Mouse (Mus musculus): ENCODE data around the gene Epgn. TPM values are rescaled to one million over a fixed set of nuclear protein-coding genes. Genes with fewer than 3 reads are reported as not detected.

Epgn gene
- polyA plus RNA-seq (2014; fragmentation: Nextera tagmentation; extraction: Ambion mirVana): 0.16 and 0.25 TPM in 2 replicates

DNA sequence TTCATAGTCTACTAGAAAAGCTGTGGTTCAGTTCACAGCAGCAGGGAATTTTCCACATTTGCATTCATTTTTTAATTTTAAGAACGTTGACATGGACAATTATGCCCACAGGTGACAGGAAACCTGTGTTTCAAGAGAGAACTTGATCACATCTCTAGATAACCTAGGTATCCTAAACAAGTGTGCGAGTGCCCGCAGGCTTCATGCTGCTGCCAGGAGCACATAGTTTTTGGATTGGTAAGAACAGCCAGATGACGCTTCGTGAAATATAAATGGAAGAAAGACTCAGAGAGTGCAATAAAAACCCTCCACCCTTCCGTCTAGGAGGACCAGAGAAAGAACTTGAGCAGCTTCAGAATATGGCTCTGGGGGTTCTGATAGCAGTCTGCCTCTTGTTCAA lies at the start of gene Epgn:
Gene Epgn (plus strand): TSS at position 301 of the 400 bp plus-strand sequence.
- Histone ChIP-seq H3K4me3 (ENCODE audit: low read depth, low read length) (no peak within 1 kb of the TSS), H3K27me3 (replicated peaks; ENCODE audit: control insufficient read depth, insufficient read depth, low read length) (no peaks in the 10 kb centered on the region), H3K27ac (ENCODE audit: low read depth, low read length) (no peak within 1 kb of the TSS), H3K9ac (ENCODE audit: low read length) (no peak within 1 kb of the TSS), H3K4me2 (ENCODE audit: low read length) (no peak within 1 kb of the TSS), H3K4me1 (ENCODE audit: control insufficient read depth, insufficient read depth, low read length) (no peaks in the 10 kb centered on the region), H3K36me3 (ENCODE audit: control insufficient read depth, insufficient read depth, low read length) (no peaks in the 10 kb centered on the region), H3K9me3 (replicated peaks; ENCODE audit: control insufficient read depth, low read length) (no peaks in the 10 kb centered on the region)
- 88% methylated on average over 6 of the region's 6 CpGs for WGBS
- ATAC-seq: no peak
- no peak for DNase-seq (ENCODE audit: low spot score)

DNA sequence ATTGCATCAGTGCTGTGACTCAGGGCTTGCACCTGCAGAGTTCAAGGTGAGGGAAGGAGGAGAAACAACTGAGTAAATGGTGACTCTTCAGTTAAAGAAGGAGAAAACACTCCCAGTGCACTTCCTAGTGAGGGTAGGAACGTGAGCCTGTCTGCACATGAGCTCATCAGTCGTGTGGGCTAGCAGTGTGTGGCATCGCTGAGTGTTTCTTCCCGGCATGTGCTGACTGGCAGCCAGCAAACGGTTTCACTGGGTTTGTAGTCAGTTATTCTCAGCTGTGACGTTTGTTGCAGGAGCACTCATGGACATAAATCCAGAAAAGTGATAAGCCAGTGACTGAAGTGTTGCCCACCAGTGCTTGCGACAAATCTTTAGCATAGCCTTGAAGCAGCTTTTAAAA lies 47.0 kb upstream of the Epgn start:
- no peak overlapping the region for H3K4me3 ChIP-seq (ENCODE audit: low read depth, low read length)
- H3K4me2 ChIP-seq (ENCODE audit: low read length): no peak overlapping the region
- H3K27ac ChIP-seq (ENCODE audit: low read depth, low read length): no peak overlapping the region
- H3K9me3 ChIP-seq (replicated peaks; ENCODE audit: control insufficient read depth, low read length): no peaks in the 10 kb centered on the region
- WGBS: 88% methylated on average over 7 of the region's 7 CpGs
- no peak overlapping the region for H3K9ac ChIP-seq (ENCODE audit: low read length)
- ATAC-seq: no peak
- no peaks in the 10 kb centered on the region for H3K27me3 ChIP-seq (replicated peaks; ENCODE audit: control insufficient read depth, insufficient read depth, low read length)
- no peaks in the 10 kb centered on the region for H3K4me1 ChIP-seq (ENCODE audit: control insufficient read depth, insufficient read depth, low read length)
- H3K36me3 ChIP-seq (ENCODE audit: control insufficient read depth, insufficient read depth, low read length): no peaks in the 10 kb centered on the region
- no peak for DNase-seq (ENCODE audit: low spot score)

DNA sequence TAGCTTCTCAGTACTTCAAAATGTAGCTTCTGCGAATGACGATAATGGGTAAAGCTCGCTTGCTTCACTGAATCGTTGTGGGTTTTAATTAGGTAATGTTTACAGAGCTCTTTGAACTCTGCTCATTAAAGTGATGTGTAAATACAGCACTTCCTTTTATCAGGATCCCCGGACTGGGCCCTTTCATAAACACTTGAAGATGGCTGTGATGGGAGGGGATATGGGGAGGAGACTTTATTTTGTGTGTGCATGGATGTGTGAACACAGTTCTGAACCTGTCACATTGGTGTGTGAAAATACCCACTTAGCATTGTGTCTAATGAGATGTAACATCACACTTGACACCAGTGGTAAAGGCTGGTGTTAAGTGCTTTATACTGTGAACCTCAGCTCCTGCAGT lies 39.7 kb upstream of the Epgn start:
- Histone ChIP-seq H3K4me3 (ENCODE audit: low read depth, low read length) (no peak overlapping the region), H3K27ac (ENCODE audit: low read depth, low read length) (no peak overlapping the region), H3K9ac (ENCODE audit: low read length) (no peak overlapping the region), H3K4me2 (ENCODE audit: low read length) (no peak overlapping the region), H3K9me3 (replicated peaks; ENCODE audit: control insufficient read depth, low read length) (no peaks in the 10 kb centered on the region), H3K27me3 (replicated peaks; ENCODE audit: control insufficient read depth, insufficient read depth, low read length) (no peaks in the 10 kb centered on the region), H3K36me3 (ENCODE audit: control insufficient read depth, insufficient read depth, low read length) (no peaks in the 10 kb centered on the region), H3K4me1 (ENCODE audit: control insufficient read depth, insufficient read depth, low read length) (peaks cover 3% of the 10 kb centered on the region)
- peak; percentile 86 for DNase-seq (ENCODE audit: low spot score)
- peak; percentile 97 for ATAC-seq
- 12% methylated on average over 5 of the region's 5 CpGs for WGBS

DNA sequence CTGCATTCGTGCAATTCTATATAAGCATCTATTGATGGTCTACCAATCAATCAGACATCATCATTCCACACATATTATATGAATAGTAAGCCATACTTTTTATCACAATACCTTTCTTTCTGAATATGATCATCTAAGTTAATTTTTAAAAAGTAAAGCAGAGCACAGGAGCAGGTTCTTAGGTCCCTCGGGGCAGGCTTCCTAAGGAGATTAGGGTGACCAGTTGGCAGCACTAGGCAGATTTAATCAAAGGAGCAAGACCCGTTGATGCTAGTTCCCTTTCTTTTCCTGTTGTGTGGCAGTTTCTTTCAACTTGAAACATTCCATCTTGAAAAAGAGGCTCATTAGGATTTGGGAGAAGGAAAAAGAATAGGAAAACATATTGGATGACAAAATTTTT lies 39.1 kb upstream of the Epgn start:
- 13% methylated on average over 3 of the region's 3 CpGs for WGBS
- peak; percentile 35 for DNase-seq (ENCODE audit: low spot score)

DNA sequence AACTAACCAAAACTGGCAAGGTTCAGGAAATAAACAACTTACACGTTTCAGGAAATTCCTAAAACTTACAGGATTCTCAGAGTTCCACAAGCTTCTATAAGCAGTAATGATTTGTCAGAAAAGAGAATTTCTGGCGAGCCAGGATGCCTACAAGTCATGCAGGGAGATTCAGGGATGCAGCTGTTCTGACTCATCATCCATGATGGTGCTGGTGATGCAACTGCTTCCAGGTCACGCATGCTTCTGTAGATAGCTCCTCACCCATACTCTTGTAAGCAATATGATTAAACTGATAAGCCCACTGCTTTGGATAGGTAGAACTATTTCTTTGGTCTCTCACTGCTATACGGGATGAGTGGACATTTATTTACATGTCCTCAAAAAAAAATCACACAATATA lies 38.7 kb upstream of the Epgn start:
- Histone ChIP-seq H3K4me1 (ENCODE audit: control insufficient read depth, insufficient read depth, low read length) (peaks cover 3% of the 10 kb centered on the region), H3K4me3 (ENCODE audit: low read depth, low read length) (no peak overlapping the region), H3K36me3 (ENCODE audit: control insufficient read depth, insufficient read depth, low read length) (no peaks in the 10 kb centered on the region), H3K27me3 (replicated peaks; ENCODE audit: control insufficient read depth, insufficient read depth, low read length) (no peaks in the 10 kb centered on the region), H3K9me3 (replicated peaks; ENCODE audit: control insufficient read depth, low read length) (no peaks in the 10 kb centered on the region), H3K4me2 (ENCODE audit: low read length) (no peak overlapping the region), H3K27ac (ENCODE audit: low read depth, low read length) (no peak overlapping the region), H3K9ac (ENCODE audit: low read length) (no peak overlapping the region)
- no peak for ATAC-seq
- WGBS: 75% methylated on average over 4 of the region's 4 CpGs
- no peak for DNase-seq (ENCODE audit: low spot score)

More for the DNA sequence above, 39.1 kb upstream of the Epgn start:
- Histone ChIP-seq H3K4me3 (ENCODE audit: low read depth, low read length) (no peak overlapping the region), H3K4me2 (ENCODE audit: low read length) (no peak overlapping the region), H3K9ac (ENCODE audit: low read length) (no peak overlapping the region), H3K36me3 (ENCODE audit: control insufficient read depth, insufficient read depth, low read length) (no peaks in the 10 kb centered on the region), H3K4me1 (ENCODE audit: control insufficient read depth, insufficient read depth, low read length) (peaks cover 3% of the 10 kb centered on the region), H3K27me3 (replicated peaks; ENCODE audit: control insufficient read depth, insufficient read depth, low read length) (no peaks in the 10 kb centered on the region), H3K9me3 (replicated peaks; ENCODE audit: control insufficient read depth, low read length) (no peaks in the 10 kb centered on the region), H3K27ac (ENCODE audit: low read depth, low read length) (no peak overlapping the region)
- no peak for ATAC-seq

DNA sequence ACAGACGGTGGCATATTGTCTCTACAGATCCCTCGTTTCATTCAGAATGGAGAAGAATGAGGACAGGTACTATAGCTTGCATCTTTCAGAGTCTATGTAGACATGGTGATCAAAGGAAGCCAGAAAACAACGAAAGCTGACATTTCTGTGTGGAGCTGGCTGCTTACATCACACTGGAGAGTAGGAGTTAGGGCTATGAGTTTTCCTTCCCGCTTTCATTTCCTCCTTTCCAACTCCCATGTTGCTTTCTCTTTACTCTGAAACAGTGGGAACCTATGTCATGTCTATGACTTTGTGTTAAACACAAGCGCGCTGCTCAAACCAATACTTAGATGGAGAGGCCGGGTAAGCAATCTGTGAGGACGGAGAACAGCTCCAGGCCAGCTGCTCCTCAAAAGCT lies 27.3 kb upstream of the Epgn start:
- H3K4me2 ChIP-seq (ENCODE audit: low read length): no peak overlapping the region
- no peak overlapping the region for H3K4me3 ChIP-seq (ENCODE audit: low read depth, low read length)
- H3K9me3 ChIP-seq (replicated peaks; ENCODE audit: control insufficient read depth, low read length): no peaks in the 10 kb centered on the region
- H3K9ac ChIP-seq (ENCODE audit: low read length): no peak overlapping the region
- H3K4me1 ChIP-seq (ENCODE audit: control insufficient read depth, insufficient read depth, low read length): no peaks in the 10 kb centered on the region
- no peak overlapping the region for H3K27ac ChIP-seq (ENCODE audit: low read depth, low read length)
- WGBS: 92% methylated on average over 8 of the region's 8 CpGs
- no peak for ATAC-seq
- no peaks in the 10 kb centered on the region for H3K27me3 ChIP-seq (replicated peaks; ENCODE audit: control insufficient read depth, insufficient read depth, low read length)
- DNase-seq (ENCODE audit: low spot score): no peak
- no peaks in the 10 kb centered on the region; the same call in 1 of the 2 replicates for H3K36me3 ChIP-seq (ENCODE audit: control insufficient read depth, insufficient read depth, low read length)

DNA sequence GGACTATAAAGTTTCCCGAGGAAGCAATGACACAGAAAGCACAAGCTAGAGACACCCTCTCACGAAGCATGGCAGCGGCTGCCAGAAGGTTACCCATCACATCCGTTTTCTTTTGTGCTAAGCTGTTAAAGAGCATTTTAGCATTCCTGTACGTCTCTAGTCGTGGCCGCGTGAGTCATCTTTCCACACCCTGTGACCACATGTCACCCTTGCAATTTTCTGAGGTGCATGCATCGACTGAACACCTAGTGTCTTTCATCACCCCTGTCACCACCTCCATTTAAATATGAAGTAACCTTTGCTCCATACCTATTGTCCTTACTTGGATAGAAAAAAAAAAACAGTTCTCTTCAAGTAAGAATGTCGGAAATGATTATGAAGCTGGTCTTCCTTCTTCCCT lies 12.0 kb upstream of the Epgn start:
- Histone ChIP-seq H3K4me2 (ENCODE audit: low read length) (no peak overlapping the region), H3K27me3 (replicated peaks; ENCODE audit: control insufficient read depth, insufficient read depth, low read length) (no peaks in the 10 kb centered on the region), H3K4me1 (ENCODE audit: control insufficient read depth, insufficient read depth, low read length) (no peaks in the 10 kb centered on the region), H3K9ac (ENCODE audit: low read length) (no peak overlapping the region), H3K4me3 (ENCODE audit: low read depth, low read length) (no peak overlapping the region), H3K27ac (ENCODE audit: low read depth, low read length) (no peak overlapping the region), H3K9me3 (replicated peaks; ENCODE audit: control insufficient read depth, low read length) (no peaks in the 10 kb centered on the region), H3K36me3 (ENCODE audit: control insufficient read depth, insufficient read depth, low read length) (no peaks in the 10 kb centered on the region)
- ATAC-seq (no peak), DNase-seq (ENCODE audit: low spot score) (no peak)
- WGBS: 92% methylated on average over 10 of the region's 10 CpGs

DNA sequence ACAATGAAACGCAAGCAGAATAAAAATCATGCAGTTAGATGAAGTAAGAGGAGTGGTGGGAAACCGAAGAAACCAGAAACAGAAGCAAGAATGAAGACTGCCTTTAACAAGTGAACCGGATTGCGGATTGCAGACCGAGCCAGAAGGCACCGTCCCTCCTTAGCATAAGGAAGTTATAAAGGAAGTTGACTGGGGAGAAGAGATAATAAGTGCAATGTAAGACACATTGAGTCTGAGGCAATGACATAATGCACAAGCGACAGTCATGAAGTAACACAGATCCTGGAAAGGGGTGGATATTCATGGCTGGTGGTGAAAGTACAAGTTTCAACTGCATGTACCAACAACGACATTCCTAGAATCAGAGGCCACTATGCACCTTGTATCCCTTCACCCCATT lies 4.2 kb upstream of the Epgn start:
- DNase-seq (ENCODE audit: low spot score) (no peak), ATAC-seq (no peak)
- Histone ChIP-seq H3K9ac (ENCODE audit: low read length) (no peak overlapping the region), H3K27me3 (replicated peaks; ENCODE audit: control insufficient read depth, insufficient read depth, low read length) (no peaks in the 10 kb centered on the region), H3K36me3 (ENCODE audit: control insufficient read depth, insufficient read depth, low read length) (no peaks in the 10 kb centered on the region), H3K27ac (ENCODE audit: low read depth, low read length) (no peak overlapping the region), H3K9me3 (replicated peaks; ENCODE audit: control insufficient read depth, low read length) (no peaks in the 10 kb centered on the region), H3K4me1 (ENCODE audit: control insufficient read depth, insufficient read depth, low read length) (no peaks in the 10 kb centered on the region), H3K4me3 (ENCODE audit: low read depth, low read length) (no peak overlapping the region), H3K4me2 (ENCODE audit: low read length) (no peak overlapping the region)
- WGBS: 94% methylated on average over 8 of the region's 8 CpGs

DNA sequence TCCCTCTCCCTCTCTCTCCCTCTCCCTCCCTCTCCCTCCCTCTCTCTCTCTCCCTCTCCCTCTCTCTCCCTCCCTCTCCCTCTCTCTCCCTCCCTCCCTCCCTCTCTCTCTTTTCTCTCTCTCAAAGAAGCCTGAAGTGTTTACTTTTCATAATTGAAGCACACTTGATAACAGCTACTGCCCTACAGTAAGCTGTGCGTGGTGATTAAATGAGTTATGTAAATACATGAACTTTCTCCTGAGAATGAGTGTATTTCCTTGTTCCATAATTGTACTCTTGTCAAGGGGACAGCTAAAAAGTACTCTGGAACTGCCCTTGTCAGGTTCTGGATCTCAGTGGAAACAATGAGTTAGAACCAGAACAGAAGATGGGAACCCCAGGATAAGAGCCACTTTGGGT lies 576 bp downstream of the Epgn start:
- Histone ChIP-seq H3K4me2 (ENCODE audit: low read length) (no peak overlapping the region), H3K36me3 (ENCODE audit: control insufficient read depth, insufficient read depth, low read length) (no peaks in the 10 kb centered on the region), H3K9me3 (replicated peaks; ENCODE audit: control insufficient read depth, low read length) (no peaks in the 10 kb centered on the region), H3K9ac (ENCODE audit: low read length) (no peak overlapping the region), H3K4me1 (ENCODE audit: control insufficient read depth, insufficient read depth, low read length) (no peaks in the 10 kb centered on the region), H3K27me3 (replicated peaks; ENCODE audit: control insufficient read depth, insufficient read depth, low read length) (no peaks in the 10 kb centered on the region), H3K4me3 (ENCODE audit: low read depth, low read length) (no peak overlapping the region), H3K27ac (ENCODE audit: low read depth, low read length) (no peak overlapping the region)
- no peak for DNase-seq (ENCODE audit: low spot score)
- no peak for ATAC-seq
- 67% methylated on average over 1 of the region's 1 CpGs for WGBS

Measured in forebrain, embryonic 14.5 days (tissue).